Mouse (Mus musculus): ENCODE results near the gene Tinag.

DNA sequence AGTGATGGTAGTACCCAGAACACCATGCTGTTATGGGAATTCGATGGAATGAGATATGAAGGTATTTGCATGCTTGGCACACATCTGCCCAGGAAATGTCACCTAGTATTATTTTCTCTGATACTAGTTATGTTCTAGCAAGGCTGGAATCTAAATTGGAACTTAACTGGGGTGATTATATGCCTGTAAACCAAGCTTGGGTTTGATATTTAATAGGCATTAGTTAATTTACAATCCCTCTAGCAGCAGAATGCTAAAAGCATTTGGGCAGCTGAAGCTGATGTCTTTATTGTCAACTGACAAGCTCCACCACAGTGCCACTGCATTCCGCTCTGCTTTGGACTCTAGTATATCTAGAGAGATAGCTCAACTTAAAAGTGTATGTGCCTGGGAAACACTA is 20.3 kb downstream of the Tinag start:
- TF ChIP-seq POLR2A (IDR thresholded peaks at IDR 0.05; ENCODE audit: low read depth, low read length) (no peak), CTCF (conservative IDR thresholded peaks at IDR 0.05; ENCODE audit: insufficient read depth, insufficient read length, low read depth, low read length) (no peak)

Data from kidney, adult 2 months (tissue).